Mouse (Mus musculus) layer of hippocampus, adult 9-10 months (tissue): ENCODE results near the gene A330070K13Rik.

Source experiments
- DNase-seq: peaks from one replicate; pipeline ENCODE4 v3.0.0; 2022; ENCODE audit warnings: low spot score

A330070K13Rik gene

DNA sequence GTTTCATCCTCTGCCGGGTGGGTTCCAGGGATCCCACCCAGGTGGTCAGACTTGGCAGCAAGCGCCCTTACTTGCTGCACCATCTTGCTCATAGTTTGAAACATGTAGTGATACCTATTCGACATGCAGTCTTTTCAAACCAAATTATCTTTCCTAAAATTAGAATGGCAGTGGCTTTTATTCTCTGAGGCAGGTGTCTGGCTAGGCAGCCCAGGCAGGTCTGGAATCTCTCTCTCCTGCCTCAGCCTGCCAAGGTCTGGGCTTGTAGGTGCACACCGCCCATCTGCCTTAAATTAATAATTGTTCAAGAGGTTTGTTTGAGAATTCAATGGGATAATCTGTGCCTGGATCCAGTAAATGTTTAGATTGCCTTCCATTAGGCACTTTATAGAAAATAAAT lies 53.6 kb downstream of the A330070K13Rik start:
- no peak for DNase-seq

DNA sequence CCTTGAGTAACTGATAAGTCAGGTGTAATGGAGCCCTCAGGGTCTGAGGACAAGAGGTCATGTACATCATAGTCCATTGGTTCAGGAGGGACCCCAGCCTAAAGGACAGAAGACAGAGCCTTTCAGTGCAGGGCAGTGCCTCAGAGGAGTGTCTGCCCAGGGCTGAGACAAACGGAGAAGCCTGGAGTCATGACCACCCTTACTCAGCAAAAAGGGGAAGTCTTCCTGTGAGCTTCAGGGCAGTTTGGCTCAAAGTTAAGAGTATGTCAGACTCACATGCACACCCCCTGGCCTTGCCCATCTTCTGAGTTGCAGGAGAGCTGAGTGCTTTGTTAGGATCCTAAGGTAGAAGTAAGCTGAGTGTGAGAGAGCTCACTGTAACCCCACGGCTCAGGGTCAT lies 54.5 kb downstream of the A330070K13Rik start:
- no peak for DNase-seq
